Mouse (Mus musculus): ENCODE measurements around the gene Atl1.

DNA sequence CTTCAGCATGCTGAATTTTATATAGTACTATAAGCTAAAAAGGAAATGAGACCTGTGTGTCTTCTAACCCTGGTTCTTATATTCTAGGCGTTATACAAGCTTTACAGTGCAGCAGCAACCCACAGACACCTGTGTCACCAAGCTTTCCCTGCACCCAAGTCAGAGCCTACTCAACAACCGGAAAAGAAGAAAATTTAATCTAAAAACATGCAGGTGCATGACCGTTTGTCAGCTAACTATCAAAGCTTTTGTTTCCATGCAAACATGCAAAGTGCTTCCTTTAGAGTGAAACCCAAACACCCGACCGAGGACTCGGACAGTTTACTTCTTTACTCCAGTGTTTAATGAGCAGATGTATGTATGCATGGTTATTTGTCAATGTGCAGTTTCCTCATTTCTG, 70.7 kb downstream of the Atl1 start:
- TF ChIP-seq CTCF (IDR thresholded peaks at IDR 0.05 in 2 of 3, conservative IDR thresholded peaks at IDR 0.05 in 1 of 3; ENCODE audit: control insufficient read depth in 1 of 3, insufficient read depth in 1 of 3, low read depth in 2 of 3, low read length in 3 of 3, poor library complexity in 1 of 3, severe bottlenecking in 1 of 3) (no peak), TAL1 (IDR thresholded peaks at IDR 0.05; ENCODE audit: low read length) (no peak), SMC3 (IDR thresholded peaks at IDR 0.05; ENCODE audit: low read depth, low read length) (no peak), POLR2A (IDR thresholded peaks at IDR 0.05; ENCODE audit: control insufficient read depth in 1 of 2, insufficient read depth in 1 of 2, low read depth in 1 of 2, low read length in 2 of 2, poor library complexity in 1 of 2) (no peak), GATA1 (IDR thresholded peaks at IDR 0.05; ENCODE audit: low read depth, low read length) (no peak), CHD2 (IDR thresholded peaks at IDR 0.05; ENCODE audit: low read length) (no peak), EP300 (IDR thresholded peaks at IDR 0.05; ENCODE audit: low read depth in 1 of 2, low read length in 2 of 2) (no peak), BHLHE40 (IDR thresholded peaks at IDR 0.05; ENCODE audit: borderline replicate concordance, low read depth, low read length) (no peak), NRF1 (IDR thresholded peaks at IDR 0.05; ENCODE audit: insufficient read depth, low read depth, low read length, poor library complexity, severe bottlenecking) (no peak)
